Mouse (Mus musculus): Measurements from ENCODE around the gene Olfr844.

The Olfr844 gene

GRCm38 (mm10) chr9:19316047-19316446 lies at the start of gene Olfr844:
Gene Olfr844 (plus strand): TSS chr9:19316347.
- DNase-seq = no peak

- DNase-seq = no peak
Observed at GRCm38 (mm10) chr9:19336157-19336556, 20.0 kb downstream of the Olfr844 start, which contains the start of gene Olfr845. Gene Olfr845 (plus strand): TSS chr9:19336457.

GRCm38 (mm10) chr9:19363905-19364304 lies 47.8 kb downstream of the Olfr844 start, which contains the start of gene Olfr846:
Gene Olfr846 (minus strand): TSS chr9:19364005.
- DNase-seq = no peak
